Mouse (Mus musculus) erythroblast, adult 5-6 weeks (primary cell): Measurements from ENCODE around the gene Asz1. TPM values are rescaled to one million over a fixed set of nuclear protein-coding genes. Genes with fewer than 3 reads are reported as not detected.

Experiments
- ATAC-seq: replicated peaks from 2 replicates; pipeline ENCODE4 v1.8.0; 2016; ENCODE audit warnings: moderate number of reproducible peaks, mild to moderate bottlenecking, moderate TSS enrichment, inconsistent platforms; ENCODE audit not compliant: poor library complexity, low FRiP score, severe bottlenecking
- total RNA-seq, 2 experiments: library from RNA; stranded (forward) in 1 of 2; stranded (reverse) in 1 of 2; fragments of 150-400 nt in 1 of 2; fragments of 200-764, 138-1000 nt in 1 of 2; gene quantifications; 2 replicates each; pipeline versions ENCODE4 v1.2.3 to v1.2.4; 2015 to 2017; ENCODE audit warnings: low replicate concordance in 2 of 2

The Asz1 gene
- total RNA-seq (2015; ENCODE audit: low replicate concordance) (not detected in 2 replicates), total RNA-seq (2017; ENCODE audit: low replicate concordance) (not detected in 2 replicates)

DNA sequence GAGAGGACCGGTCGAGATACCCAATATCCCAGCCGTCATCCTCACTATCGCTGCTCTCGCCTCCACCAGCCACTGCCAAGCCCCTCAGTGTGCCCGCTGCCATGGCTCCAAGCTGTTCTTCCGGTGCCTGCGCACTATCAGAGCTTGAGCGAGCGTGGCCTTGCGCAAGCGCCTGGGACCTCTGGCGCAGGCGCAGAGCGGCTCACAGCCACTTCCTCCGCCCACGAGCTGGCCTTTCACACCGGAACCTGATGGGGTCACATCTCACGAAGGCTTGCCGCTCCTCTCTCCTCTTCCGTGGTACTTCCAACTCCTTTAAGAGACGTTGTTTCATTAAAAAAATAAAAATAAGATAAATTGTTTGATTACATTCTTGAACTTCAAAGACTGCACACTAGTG, at the start of gene Asz1:
Gene Asz1, minus strand, starts transcription at position 128 of the 400 bp plus-strand sequence.
- ATAC-seq = no peak

DNA sequence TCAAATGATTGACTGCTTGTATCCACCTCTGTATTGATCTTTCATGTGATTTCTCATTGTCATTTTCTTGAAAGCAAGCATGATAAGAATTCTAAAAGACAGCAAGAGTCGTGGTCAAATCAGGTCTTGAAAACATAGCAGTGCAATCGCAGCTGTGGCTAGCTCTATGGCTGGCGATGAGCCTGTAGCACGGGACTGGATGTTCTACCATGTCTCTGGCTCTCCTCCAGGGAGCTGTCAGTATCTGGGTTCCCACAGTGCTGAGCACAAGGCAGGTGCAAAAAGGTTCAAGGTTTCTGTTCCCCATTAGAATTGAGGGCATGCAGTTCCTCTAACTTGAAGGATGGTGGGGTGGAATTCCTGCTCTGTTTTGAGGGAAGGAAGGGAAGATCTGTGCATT, 44.2 kb upstream of the Asz1 start:
- ATAC-seq = no peak

- no peak for ATAC-seq
These were observed 26.4 kb upstream of the Asz1 start for GRCm38 (mm10) chr6:18135246-18135645.

DNA sequence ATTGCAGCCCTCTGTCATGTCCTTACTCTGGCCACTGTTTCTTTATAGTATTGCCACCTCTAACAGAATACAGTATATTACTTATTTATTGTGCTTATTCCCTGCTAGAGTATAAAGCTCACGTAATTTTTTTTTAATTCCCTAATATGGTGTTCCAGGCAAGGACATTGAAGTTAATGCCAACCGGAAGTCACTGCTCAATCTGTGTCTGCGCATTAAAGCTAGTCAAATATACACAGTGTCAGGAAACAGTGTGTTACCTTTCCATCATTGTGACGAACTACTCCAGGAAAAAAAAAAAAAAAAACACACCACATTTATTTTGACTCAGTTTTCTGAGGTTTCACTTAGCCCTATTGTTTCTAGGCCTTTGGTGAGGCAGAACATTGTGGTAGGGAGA, 19.2 kb upstream of the Asz1 start:
- no peak for ATAC-seq

DNA sequence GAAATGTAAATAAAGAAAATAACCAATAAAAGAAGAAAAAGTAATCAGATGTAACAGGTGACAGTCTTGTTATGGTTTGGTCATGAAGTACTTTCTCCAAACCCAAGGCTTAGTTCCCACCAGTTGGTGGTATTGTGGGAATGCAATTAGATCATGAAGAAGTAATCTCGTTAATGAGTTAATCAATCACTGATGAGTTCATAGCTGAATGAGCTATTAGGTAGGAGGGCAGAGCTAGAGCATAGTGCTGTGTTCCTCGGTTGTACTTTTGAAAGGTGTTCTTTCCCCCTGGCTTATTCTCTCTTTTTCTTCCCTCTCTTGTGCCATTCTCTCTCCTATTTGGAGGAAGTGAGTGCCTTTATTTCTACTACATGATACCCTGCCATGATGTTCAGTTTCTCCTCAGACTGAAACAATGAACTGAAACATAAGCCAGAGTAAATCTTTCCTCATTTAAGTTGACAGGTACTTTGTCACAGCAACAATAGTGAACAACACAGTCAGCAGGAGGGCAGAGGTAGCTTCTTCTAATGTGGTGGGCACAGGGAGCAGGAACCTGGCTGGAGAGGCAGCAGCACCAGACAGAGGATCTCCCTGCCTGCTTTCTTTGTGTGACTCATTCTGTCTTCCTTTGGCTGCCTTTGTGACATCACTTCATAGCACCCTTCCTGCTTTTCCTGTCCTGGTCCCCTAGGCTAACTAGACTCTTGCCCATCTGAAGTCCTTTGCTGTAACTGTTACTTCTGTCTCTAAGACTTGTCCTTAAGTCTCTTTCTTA, 18.5 kb upstream of the Asz1 start:
- no peak for ATAC-seq

DNA sequence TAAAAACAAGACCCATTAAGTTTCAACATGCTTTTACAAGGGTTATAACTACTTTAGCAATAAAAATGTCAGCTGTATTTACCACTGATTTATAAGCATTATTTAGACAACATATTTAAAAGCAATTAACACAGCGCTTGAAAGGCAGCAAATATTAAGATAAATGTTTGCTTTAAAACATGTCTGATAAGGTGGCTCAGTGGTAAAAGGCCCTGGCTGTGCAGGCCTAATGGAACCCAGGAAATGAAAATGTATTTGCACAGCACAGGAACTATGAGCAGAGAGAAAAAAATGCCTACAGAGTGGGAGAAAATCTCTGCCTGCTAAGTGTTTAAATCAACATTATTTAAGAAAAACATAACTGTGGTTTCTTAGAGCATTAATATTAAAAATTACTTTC, 12.0 kb downstream of the Asz1 start:
- ATAC-seq = no peak

DNA sequence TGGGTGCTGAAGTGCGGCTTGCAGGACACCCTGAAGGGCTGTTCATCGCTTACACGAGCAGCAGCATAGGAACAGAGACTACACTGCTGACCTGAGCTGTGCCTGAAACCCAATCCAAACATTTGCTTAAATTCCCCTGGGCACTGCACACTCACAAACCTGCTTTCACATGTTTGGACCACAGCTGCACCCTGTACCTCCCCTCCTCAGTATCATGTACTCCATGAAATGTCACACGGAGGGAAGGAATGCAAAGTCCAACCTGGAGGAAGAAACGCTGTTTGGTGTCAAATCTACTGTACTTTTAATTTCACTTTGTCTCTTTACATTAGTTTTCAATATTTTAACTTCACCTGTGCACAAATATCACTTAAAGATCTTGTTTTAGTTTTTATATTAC, 19.8 kb downstream of the Asz1 start:
- ATAC-seq = no peak

DNA sequence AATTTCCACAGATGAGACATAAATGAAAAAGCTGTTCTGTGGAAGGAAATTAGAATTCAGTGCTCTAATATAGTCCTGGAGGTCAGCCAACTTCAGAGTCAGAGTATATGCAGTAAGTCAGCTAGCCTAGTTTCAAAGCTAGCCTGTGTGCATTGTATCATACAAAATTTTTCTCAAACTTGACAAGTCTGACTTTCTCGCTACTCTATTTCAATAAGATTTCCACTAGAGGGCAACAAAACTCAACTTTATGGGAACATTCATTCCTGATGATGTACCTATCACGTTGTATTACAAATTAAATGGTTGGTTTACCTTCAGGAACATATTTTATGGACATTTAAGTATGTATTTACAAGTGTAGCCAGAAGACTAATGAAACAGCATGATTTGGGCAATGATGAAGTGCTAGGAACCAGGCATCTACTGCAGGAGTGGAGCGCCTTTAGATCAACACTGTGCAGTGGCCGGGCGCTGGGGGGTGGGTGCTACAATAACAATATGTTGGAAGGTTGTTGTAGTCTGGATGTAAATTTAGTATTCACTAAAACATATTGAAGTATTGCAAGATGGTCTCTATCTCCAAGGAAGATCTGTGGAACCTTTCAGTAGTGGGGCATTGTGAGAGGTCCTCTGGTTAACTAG, 21.6 kb downstream of the Asz1 start:
- no peak for ATAC-seq

GRCm38 (mm10) chr6:18078615-18079014, 30.2 kb downstream of the Asz1 start:
- no peak for ATAC-seq

DNA sequence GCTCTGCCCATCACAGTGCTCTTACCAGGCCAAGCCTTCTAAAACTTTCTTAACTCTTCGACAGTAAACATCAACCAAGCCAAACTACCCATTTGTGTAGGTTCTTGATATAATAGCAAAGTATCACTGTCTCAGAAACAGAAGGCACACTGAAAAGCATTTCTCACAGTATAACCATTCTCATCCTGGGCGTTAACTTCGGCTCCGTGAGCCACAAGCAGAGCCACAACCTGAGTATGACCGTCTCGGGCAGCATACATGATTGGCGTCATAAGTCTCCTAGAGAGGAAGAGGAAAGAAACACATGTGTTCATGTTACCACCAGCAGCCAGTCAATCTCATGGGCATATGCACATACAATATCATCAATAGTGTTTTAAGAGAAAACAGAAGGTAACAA, 31.9 kb downstream of the Asz1 start:
- ATAC-seq = no peak

- ATAC-seq = no peak
These were observed 32.3 kb downstream of the Asz1 start for GRCm38 (mm10) chr6:18076577-18076976.

DNA sequence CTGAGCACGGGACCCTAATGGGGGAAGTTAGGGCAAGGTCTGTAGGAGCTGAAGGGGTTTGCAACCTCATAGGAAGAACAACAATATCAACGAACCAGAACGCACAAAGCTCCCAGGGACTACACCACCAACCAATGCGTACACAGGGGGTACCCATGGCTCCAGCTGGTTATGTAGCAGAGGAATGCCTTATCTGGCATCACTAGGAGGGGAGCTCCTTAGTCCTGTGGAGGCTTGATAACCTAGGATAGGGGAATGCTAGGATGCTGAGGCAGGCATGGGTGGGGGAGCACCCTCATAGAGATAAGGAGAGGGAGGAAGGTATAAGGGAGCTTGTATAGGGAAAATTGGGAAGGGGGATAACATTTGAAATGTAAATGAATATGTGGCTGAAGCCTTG, 51.0 kb downstream of the Asz1 start:
- no peak for ATAC-seq

DNA sequence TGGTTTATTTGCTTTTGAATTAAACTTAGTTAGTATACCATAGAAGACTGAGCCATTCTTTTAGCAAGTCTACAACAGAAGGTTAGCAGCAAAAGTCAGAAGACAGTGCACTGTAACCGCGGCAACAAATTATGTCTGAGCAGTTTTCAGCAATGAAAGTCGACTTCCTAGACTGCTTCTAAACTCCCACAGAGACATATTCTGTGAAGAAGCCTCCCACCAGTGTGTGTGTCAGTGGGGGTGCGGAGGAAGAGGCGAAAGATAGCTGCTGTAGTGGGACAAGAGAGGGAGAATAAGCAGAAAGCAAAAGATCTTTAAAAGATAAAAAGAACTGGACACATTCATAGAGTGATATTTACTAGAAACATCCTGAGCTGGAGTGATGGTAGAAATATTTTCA, 57.2 kb downstream of the Asz1 start:
- no peak for ATAC-seq

- no peak for ATAC-seq
These were observed 64.6 kb downstream of the Asz1 start for GRCm38 (mm10) chr6:18044299-18044698.

DNA sequence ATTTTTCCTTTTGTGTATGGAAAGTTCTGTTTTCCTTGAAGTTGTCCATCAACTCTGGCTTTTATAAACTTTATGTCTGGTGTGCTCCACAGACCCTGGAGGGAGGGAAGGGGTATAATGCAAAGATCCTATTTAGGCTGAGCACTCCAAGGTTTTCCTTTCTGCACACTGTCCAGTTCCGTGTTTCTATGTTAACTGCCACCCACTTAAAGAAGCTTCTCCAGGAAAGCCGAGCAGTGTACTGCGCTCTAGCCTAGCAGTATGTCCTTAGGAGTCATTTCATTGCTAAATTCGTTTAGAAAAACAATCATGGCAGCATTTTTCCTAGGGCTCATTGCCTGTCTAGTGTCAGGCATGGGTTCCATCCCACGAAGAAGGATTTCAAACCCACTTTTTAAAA, 65.7 kb downstream of the Asz1 start:
- no peak for ATAC-seq

GRCm38 (mm10) chr6:18032271-18032670, 76.6 kb downstream of the Asz1 start:
- ATAC-seq = no peak

- ATAC-seq = no peak
These were observed 77.3 kb downstream of the Asz1 start for GRCm38 (mm10) chr6:18031509-18032010.

DNA sequence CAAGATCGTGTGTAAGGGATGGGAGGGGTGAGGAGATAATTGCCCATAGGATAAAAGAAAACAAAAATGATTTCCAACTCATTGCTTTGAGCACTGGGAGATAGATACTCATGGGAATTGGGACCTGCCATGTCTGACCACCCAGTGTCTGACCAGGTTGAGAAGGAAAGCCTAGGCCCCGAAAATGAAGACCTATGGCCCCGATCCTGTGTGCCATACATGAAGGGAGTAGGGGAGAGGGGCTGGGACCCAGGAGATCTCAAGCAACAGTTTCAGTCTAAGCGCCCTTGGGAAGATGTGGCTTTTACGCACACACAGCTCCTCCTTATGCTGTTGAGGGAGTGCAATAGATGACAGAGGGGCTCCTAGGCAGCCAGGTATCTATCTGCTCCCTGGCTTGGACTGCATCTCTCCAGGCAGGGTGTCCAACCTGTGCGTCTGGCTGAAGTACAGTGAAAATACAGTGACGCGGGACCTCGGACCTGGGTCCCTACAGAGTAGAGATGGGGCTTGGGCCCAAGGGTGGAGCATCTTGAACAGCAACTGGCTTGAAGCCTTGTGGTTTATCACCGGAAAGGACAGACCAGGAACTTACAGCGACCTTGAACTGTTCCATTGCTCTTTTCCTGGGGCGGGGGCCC, 77.9 kb downstream of the Asz1 start:
- ATAC-seq = no peak

DNA sequence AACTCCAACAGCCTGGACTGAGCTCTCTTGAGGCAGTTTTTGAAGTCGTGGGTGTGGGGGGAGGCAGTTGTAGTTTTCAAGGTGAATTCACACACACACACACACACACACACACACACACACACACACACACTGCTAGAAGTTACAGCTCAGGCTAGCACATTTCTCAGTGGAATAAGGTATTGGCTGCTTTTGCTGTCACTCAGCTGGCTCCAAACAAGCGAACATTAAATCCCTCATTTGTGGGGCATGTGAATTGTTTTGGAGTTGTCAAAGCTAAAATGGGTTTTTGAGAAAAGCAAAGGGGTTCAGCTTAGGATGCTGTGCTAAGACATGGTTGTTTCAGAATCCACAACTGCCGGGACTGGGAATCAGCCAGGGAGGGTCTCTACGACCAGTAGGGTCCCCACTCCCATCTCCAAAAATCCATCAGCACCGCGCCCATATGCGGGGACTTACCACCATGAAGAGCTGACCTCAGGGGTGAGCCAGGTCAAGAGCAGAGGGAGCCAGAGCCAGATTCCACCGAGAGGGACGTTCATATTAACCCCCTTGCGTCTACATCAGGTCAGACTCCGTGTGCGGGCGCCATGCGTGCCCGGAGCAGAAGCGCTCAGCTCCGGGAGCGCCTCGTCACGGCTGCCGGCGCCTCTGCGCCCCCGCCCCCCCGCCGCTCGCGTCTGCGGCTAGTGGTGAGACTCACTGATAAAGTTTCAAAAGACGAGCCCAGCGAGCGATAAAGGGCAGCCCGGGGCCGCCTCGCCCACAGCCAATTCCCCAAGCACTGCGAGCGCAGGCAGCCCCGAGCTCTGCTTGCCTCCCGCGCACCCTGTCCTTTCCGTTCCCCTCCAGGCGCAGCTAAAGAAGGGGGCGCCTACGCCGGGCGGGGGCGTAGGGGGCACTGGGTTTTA, 78.9 kb downstream of the Asz1 start, which contains the start of gene Wnt2:
Gene Wnt2, minus strand, starts transcription at position 840 of the 911 bp plus-strand sequence.
- no peak for ATAC-seq
